Mouse (Mus musculus): ENCODE results near the gene Ankrd33b.

DNA sequence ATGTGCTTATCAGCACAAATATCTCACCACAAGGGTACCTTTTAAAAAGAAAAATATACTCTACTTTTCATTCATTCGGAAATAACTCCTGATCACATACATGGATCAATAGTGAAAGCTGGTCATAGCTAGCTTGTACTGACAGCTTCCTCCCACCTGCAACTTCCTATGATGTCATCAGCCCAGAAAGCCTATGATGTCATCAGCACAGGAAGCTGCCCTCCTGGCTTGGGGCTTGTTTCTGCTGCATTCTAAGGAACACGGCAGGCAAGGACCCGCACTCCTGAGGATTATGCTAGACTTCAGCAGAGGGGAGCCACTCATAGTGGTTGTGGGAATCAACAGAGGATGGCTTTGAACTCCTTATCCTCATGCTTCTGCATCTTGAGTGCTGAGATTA lies 63.2 kb downstream of the Ankrd33b start:
- TF ChIP-seq CTCF (conservative IDR thresholded peaks at IDR 0.05; ENCODE audit: low read length) (no peak), NANOG (IDR thresholded peaks at IDR 0.05; ENCODE audit: borderline replicate concordance, low read length) (no peak)
